Mouse (Mus musculus): ENCODE results near the gene Fem1b. TPM values are rescaled to one million over a fixed set of nuclear protein-coding genes. Genes with fewer than 3 reads are reported as not detected.
"Not testable (repeated sequence)": the region's sequence is repeated elsewhere in the genome, so short reads cannot be mapped to it uniquely, and the experiment has no call there.

Gene Fem1b
- polyA plus RNA-seq, 1 experiment from 2014 or later: 33.2 TPM

DNA sequence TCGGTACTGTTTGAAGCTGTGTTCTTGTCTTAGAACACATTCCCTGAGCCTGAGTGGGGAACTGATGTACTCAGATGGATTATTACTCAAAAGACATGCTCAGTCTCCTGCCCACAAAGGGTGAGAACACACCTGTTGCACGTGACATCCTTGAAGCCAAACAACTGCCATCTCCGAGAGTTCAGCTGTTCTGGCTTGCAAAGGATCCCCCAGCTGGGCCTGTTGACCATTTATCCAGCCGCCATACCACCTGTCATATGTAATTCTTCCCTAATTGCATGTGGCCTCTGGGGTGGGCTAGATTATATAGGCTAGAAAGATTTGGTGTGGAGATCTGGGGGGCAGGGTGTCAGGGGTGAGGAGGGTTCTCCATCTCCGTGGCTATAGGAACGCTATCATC, 9.1 kb upstream of the Fem1b start:
- H3K36me3 ChIP-seq (ENCODE audit: control insufficient read depth, insufficient read depth, low read length): no peaks in the 10 kb centered on the region
- no peaks in the 10 kb centered on the region for H3K27me3 ChIP-seq (replicated peaks; ENCODE audit: control insufficient read depth, insufficient read depth, low read length)
- H3K27ac ChIP-seq (ENCODE audit: low read depth): no peak overlapping the region
- H3K4me3 ChIP-seq (ENCODE audit: low read depth, low read length): no peak overlapping the region
- no peak for ATAC-seq (replicated peaks; ENCODE audit: low FRiP score, low TSS enrichment, low read depth)
- WGBS: 81% methylated on average over 6 of the region's 6 CpGs
- peaks cover 4% of the 10 kb centered on the region for H3K4me1 ChIP-seq (replicated peaks; ENCODE audit: control insufficient read depth, insufficient read depth, low read length)
- no peak for DNase-seq (ENCODE audit: low spot score)
- no peaks in the 10 kb centered on the region for H3K9me3 ChIP-seq (ENCODE audit: control insufficient read depth, low read length)
- no peak overlapping the region for H3K4me2 ChIP-seq (ENCODE audit: low read length)
- no peak overlapping the region for H3K9ac ChIP-seq (ENCODE audit: low read length)

DNA sequence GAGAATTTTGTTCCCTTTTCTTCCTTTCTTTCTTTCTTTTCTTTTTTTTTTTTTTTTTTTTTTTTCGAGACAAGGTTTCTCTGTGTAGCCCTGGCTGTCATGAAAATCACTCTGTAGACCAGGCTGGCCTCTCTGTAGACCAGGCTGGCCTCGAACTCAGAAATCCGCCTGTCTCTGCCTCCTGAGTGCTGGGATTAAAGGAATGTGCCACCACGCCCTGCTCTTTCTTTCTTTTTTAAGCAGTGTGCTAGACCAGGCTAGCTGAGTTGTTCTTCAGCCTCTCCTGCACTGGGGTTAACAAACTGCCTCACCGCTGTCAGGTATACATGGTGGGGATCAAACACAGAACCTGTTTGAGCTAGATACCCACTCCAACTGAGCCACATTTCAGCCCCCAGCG, 8.2 kb upstream of the Fem1b start:
- ATAC-seq (replicated peaks; ENCODE audit: low FRiP score, low TSS enrichment, low read depth); H3K4me3 ChIP-seq (ENCODE audit: low read depth, low read length); H3K4me1 ChIP-seq (replicated peaks; ENCODE audit: control insufficient read depth, insufficient read depth, low read length); H3K27ac ChIP-seq (ENCODE audit: low read depth); H3K9ac ChIP-seq (ENCODE audit: low read length); H3K27me3 ChIP-seq (replicated peaks; ENCODE audit: control insufficient read depth, insufficient read depth, low read length); H3K9me3 ChIP-seq (ENCODE audit: control insufficient read depth, low read length); H3K4me2 ChIP-seq (ENCODE audit: low read length); DNase-seq (ENCODE audit: low spot score); H3K36me3 ChIP-seq (ENCODE audit: control insufficient read depth, insufficient read depth, low read length): not testable (repeated sequence)
- WGBS: 88% methylated on average over 6 of the region's 6 CpGs

DNA sequence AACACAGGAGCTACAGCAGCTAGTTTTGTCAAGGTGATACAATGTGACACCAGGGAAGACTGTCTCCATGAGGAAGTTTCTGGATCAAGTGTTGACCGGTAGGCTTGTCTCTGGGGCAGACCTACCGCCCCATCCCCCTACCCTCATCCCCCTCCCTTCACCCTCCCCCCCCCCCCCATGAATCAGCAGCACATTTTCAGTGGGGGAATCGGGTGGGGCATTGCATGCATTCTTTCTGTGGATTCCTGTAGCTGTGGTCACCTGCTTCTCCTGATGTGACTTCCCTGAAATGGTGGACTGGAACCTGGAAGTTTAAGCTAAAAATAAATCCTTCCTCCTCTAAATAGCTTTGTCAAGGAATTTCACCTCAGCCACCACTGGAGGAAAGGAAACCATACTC, 7.8 kb upstream of the Fem1b start:
- WGBS: 87% methylated on average over 3 of the region's 3 CpGs

DNA sequence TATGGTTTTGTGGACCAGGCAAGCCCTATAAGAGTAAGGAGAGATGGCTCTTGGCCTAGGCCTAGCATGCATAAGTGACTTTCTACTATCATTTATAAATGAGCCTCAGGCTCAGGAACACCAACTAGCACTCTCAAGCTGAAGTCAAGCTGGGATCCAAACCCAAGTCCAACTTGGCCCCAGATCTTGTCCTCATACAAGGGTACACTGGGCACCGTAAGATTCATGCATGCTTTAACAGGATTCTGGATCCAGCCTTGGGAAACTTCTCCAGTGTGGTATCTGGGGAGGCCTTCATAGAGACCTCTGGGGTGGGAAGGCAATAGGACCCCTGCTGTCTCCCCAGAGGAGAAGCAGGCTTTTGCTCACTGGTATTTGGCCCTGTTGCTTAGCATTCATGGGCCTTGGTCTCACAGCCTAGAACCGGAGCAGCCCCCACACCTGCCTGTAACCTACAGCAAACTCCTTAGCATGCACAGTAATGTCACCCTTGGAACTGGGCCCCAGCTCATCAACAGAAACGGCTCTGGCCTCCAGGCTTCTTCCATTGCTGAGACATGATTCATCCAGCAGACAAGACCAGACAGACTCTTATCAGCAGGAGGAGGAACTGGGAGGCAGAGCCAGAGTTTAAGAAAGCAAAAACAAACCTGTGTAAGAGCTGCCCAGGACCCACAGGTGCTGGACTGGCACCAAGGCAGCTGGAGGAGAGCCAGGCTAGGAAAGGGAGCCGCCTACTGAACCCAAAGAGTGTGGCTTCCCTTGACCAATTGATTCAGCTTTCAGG, 6.3 kb upstream of the Fem1b start:
- no peaks in the 10 kb centered on the region for H3K4me1 ChIP-seq (replicated peaks; ENCODE audit: control insufficient read depth, insufficient read depth, low read length)
- H3K9ac ChIP-seq (ENCODE audit: low read length): no peak overlapping the region
- H3K36me3 ChIP-seq (ENCODE audit: control insufficient read depth, insufficient read depth, low read length): no peaks in the 10 kb centered on the region
- H3K4me3 ChIP-seq (ENCODE audit: low read depth, low read length): no peak overlapping the region
- WGBS: 63% methylated on average over 4 of the region's 4 CpGs
- H3K4me2 ChIP-seq (ENCODE audit: low read length): no peak overlapping the region
- no peaks in the 10 kb centered on the region for H3K27me3 ChIP-seq (replicated peaks; ENCODE audit: control insufficient read depth, insufficient read depth, low read length)
- no peak overlapping the region for H3K27ac ChIP-seq (ENCODE audit: low read depth)
- no peak for ATAC-seq (replicated peaks; ENCODE audit: low FRiP score, low TSS enrichment, low read depth)
- no peak for DNase-seq (ENCODE audit: low spot score)
- H3K9me3 ChIP-seq (ENCODE audit: control insufficient read depth, low read length): no peaks in the 10 kb centered on the region

More for the DNA sequence above, 7.8 kb upstream of the Fem1b start:
- no peaks in the 10 kb centered on the region for H3K27me3 ChIP-seq (replicated peaks; ENCODE audit: control insufficient read depth, insufficient read depth, low read length)
- no peaks in the 10 kb centered on the region for H3K36me3 ChIP-seq (ENCODE audit: control insufficient read depth, insufficient read depth, low read length)
- H3K9ac ChIP-seq (ENCODE audit: low read length): no peak overlapping the region
- no peak overlapping the region for H3K27ac ChIP-seq (ENCODE audit: low read depth)
- no peaks in the 10 kb centered on the region for H3K9me3 ChIP-seq (ENCODE audit: control insufficient read depth, low read length)
- ATAC-seq (replicated peaks; ENCODE audit: low FRiP score, low TSS enrichment, low read depth) (no peak), DNase-seq (ENCODE audit: low spot score) (no peak)
- H3K4me2 ChIP-seq (ENCODE audit: low read length): no peak overlapping the region
- H3K4me3 ChIP-seq (ENCODE audit: low read depth, low read length): no peak overlapping the region
- H3K4me1 ChIP-seq (replicated peaks; ENCODE audit: control insufficient read depth, insufficient read depth, low read length): no peaks in the 10 kb centered on the region

DNA sequence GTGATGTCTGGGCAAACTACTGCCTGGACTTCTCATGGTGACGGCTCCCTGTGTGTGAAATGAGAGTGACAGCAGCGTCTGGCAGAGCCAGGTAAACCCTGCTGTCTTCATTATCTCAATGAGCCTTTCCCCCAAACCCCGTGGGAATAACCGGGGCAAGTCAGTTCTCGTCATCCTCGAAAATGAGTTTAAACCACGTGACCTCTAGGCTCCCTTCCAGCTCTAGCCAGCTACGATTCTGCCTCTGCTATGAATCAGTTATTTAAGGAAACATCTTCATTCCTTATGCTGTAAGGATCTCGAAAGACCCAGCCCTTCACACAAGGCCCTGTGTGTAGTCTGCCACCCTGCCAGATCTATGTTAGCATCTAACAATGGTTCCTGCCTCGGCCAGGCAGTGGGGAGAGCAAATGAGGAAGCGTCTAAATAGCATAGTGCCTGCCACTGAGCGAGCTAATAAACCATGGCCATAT, 5.4 kb upstream of the Fem1b start:
- Histone ChIP-seq H3K4me3 (ENCODE audit: low read depth, low read length) (no peak overlapping the region), H3K9ac (ENCODE audit: low read length) (no peak overlapping the region), H3K9me3 (ENCODE audit: control insufficient read depth, low read length) (no peaks in the 10 kb centered on the region), H3K4me1 (replicated peaks; ENCODE audit: control insufficient read depth, insufficient read depth, low read length) (peaks cover 4% of the 10 kb centered on the region; the same call in 1 of the 2 replicates), H3K27me3 (replicated peaks; ENCODE audit: control insufficient read depth, insufficient read depth, low read length) (no peaks in the 10 kb centered on the region), H3K27ac (ENCODE audit: low read depth) (no peak overlapping the region), H3K36me3 (ENCODE audit: control insufficient read depth, insufficient read depth, low read length) (no peaks in the 10 kb centered on the region), H3K4me2 (ENCODE audit: low read length) (no peak overlapping the region)
- DNase-seq (ENCODE audit: low spot score) (no peak), ATAC-seq (replicated peaks; ENCODE audit: low FRiP score, low TSS enrichment, low read depth) (no peak)
- WGBS: 58% methylated on average over 12 of the region's 12 CpGs

DNA sequence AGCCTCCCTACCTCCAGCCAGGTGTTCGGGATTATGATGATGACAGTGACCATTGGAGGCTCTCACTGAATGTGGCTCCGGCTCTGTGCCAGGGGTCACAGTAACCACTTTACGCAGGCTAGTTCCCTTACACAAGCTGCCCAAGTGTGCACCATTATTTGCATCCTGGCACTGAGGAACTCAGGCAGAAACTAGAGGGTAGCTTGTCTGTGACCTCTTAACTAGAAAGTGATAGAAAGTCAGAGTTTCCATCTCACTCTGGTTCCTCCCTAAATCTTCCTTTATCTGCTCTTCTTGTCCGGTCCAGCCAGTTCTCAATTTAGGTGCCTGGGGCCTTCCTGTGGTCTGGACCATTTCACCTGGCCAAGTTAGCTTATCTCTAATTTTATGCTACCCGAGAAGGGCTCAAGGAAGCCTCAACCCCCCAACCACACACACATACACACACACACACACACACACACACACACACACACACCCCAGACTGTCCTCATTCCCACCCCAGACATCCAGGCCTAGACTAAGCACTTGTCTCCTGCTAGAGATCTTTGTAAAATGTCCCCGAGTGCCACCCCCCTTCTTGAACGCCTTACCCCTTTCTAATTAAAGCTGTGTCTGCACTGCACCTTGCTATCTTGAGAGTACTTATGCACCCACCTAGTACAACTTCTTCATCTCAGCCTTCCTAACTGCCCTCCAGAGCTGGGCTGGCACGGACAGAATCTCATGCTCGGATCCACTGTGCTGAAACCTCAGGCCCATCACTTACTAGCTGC, 4.8 kb upstream of the Fem1b start:
- H3K9me3 ChIP-seq (ENCODE audit: control insufficient read depth, low read length): no peaks in the 10 kb centered on the region
- H3K4me3 ChIP-seq (ENCODE audit: low read depth, low read length): no peak overlapping the region
- H3K36me3 ChIP-seq (ENCODE audit: control insufficient read depth, insufficient read depth, low read length): no peaks in the 10 kb centered on the region
- no peak for ATAC-seq (replicated peaks; ENCODE audit: low FRiP score, low TSS enrichment, low read depth)
- WGBS: 80% methylated on average over 9 of the region's 9 CpGs
- DNase-seq (ENCODE audit: low spot score): no peak
- H3K4me2 ChIP-seq (ENCODE audit: low read length): no peak overlapping the region
- H3K27me3 ChIP-seq (replicated peaks; ENCODE audit: control insufficient read depth, insufficient read depth, low read length): no peaks in the 10 kb centered on the region
- no peak overlapping the region for H3K9ac ChIP-seq (ENCODE audit: low read length)
- H3K4me1 ChIP-seq (replicated peaks; ENCODE audit: control insufficient read depth, insufficient read depth, low read length): peaks cover 4% of the 10 kb centered on the region; the same call in 1 of the 2 replicates
- H3K27ac ChIP-seq (ENCODE audit: low read depth): no peak overlapping the region

DNA sequence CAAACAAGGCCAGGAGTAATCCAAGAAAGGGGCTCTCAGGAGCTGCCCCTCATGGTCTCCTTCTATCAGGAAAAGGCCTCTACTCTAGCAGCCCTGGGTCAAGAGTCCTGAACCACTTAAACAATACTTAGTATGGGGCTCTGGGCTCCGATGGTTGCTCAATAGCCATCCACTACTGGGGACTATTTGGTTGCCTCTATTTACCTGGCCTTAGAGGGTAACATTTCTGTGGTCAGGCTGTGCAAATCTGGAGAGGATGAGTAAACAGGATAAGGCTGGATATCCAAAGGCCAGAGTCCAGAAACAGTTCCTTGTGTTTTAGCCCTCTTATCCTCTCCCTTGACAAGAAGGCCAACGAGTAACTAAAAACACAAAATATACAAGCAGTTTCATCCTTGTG, 3.0 kb upstream of the Fem1b start:
- H3K27ac ChIP-seq (ENCODE audit: low read depth): no peak overlapping the region
- H3K4me3 ChIP-seq (ENCODE audit: low read depth, low read length): no peak overlapping the region
- H3K4me2 ChIP-seq (ENCODE audit: low read length): no peak overlapping the region
- no peak for ATAC-seq (replicated peaks; ENCODE audit: low FRiP score, low TSS enrichment, low read depth)
- 77% methylated on average over 2 of the region's 2 CpGs for WGBS
- no peaks in the 10 kb centered on the region for H3K9me3 ChIP-seq (ENCODE audit: control insufficient read depth, low read length)
- H3K27me3 ChIP-seq (replicated peaks; ENCODE audit: control insufficient read depth, insufficient read depth, low read length): no peaks in the 10 kb centered on the region
- no peaks in the 10 kb centered on the region for H3K36me3 ChIP-seq (ENCODE audit: control insufficient read depth, insufficient read depth, low read length)
- peaks cover 8% of the 10 kb centered on the region for H3K4me1 ChIP-seq (replicated peaks; ENCODE audit: control insufficient read depth, insufficient read depth, low read length)
- DNase-seq (ENCODE audit: low spot score): no peak
- H3K9ac ChIP-seq (ENCODE audit: low read length): no peak overlapping the region

DNA sequence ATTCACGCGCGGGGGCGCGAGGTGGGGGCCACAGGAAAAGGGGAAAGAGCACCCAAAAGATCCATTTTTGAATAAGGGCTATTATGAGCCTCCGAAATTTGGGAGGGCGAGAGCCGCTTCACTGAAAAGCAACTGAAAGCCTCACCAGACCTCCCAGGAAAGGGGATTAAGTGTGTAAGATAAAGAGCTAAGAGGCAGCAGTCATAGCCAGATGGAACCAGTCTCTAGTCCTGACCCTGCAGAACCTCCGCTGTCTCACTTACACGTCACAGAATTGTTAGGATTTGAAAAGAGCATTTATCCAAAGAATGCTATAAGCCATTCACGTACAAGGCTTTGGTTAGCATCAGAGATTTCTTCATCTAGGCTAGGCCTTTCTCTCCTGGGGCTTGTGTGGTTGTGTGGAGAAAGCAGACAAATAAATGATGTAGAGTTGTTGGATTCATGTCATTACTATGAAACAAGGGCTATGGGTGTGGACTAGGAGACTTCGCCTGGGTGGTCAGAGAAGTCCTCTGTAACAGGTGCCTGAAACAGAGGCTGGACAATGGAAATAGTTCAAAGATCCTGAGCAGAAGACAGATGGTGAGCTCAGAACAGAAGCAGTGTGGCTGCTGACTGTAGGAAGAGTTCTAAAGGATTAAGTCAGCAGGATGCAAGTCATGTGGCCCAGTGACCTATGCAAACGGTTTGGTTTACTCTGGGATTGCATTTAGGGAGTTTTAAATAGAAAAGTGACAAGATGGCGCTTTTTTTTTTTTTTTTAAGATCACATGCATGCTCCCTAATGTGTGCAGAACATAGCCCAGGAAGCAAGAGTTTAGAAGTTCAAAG, 699 bp upstream of the Fem1b start:
- Histone ChIP-seq H3K4me3 (ENCODE audit: low read depth, low read length) (peak overlapping the region; percentile 100), H3K27me3 (replicated peaks; ENCODE audit: control insufficient read depth, insufficient read depth, low read length) (no peaks in the 10 kb centered on the region), H3K4me1 (replicated peaks; ENCODE audit: control insufficient read depth, insufficient read depth, low read length) (peaks cover 18% of the 10 kb centered on the region), H3K9me3 (ENCODE audit: control insufficient read depth, low read length) (no peaks in the 10 kb centered on the region), H3K4me2 (ENCODE audit: low read length) (peak overlapping the region; percentile 95), H3K27ac (ENCODE audit: low read depth) (peak overlapping the region; percentile 96), H3K36me3 (ENCODE audit: control insufficient read depth, insufficient read depth, low read length) (no peaks in the 10 kb centered on the region), H3K9ac (ENCODE audit: low read length) (peak overlapping the region; percentile 90)
- DNase-seq (ENCODE audit: low spot score): no peak
- ATAC-seq (replicated peaks; ENCODE audit: low FRiP score, low TSS enrichment, low read depth): peak; percentile 26; the same call in 1 of the 2 replicates
- 15% methylated on average over 14 of the region's 14 CpGs for WGBS
